Mouse (Mus musculus): Measurements from ENCODE around the gene Mybpc3.

GRCm38 (mm10) chr2:91112491-91112890, 5.5 kb upstream of the Mybpc3 start:
- no peak for TF ChIP-seq CTCF (IDR thresholded peaks at IDR 0.05; ENCODE audit: insufficient read depth, low read depth, low read length)
- TF ChIP-seq POLR2A (IDR thresholded peaks at IDR 0.05; ENCODE audit: insufficient read depth, low read depth, low read length): no peak
